Mouse (Mus musculus): ENCODE measurements around the gene Ahdc1. TPM values are rescaled to one million over a fixed set of nuclear protein-coding genes. Genes with fewer than 3 reads are reported as not detected.

Ahdc1 gene
- polyA plus RNA-seq, 2 experiments: 0.53 to 1.3 TPM

- WGBS (ENCODE audit: insufficient replicate concordance): 71% methylated on average over 14 of the region's 14 CpGs
- ATAC-seq (ENCODE audit: insufficient read depth): no peak
Observed at GRCm38 (mm10) chr4:133022217-133022616, 11.2 kb downstream of the Ahdc1 start.

DNA sequence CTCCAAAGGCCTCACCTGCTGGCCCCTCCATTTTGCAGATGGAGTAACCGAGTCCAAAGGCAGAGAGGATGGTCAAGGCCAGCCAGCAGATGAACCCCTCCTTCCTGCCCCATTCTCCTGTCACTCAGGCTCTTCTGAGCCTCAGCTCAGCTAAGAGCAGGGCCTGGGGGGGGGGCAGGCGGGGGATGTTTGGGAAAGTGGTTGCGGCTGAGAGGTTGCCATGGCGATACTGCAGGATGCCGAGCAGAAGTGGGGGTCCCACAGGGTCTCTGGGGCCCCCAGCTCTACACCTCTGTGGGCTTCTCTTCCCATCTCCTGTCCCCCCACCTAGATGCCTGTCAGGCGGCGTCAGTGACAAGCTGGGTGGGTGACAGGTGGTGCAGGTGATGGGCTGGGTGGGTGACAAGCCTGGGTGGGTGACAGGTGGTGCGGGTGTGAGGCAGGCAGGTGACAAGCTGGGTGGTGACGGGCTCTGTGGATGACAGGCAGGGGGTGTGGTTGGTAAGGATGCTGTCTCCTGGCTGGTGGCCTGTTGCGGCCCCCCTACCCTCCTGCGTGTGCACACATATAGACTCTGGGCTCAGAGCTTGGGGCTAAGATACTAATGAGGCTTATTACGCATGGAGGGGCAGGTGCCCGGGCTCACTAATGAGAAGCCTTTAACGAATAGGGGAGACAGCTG lies 12.0 kb downstream of the Ahdc1 start:
- H3K4me3 ChIP-seq (ENCODE audit: insufficient read depth in 1 of 2, low read depth in 2 of 2, low read length in 2 of 2): no peak overlapping the region
- H3K27me3 ChIP-seq (ENCODE audit: control insufficient read depth, insufficient read depth, low read length): no peaks in the 10 kb centered on the region
- no peaks in the 10 kb centered on the region for H3K9me3 ChIP-seq (ENCODE audit: control insufficient read depth, low read length)
- ATAC-seq (ENCODE audit: insufficient read depth): no peak
- WGBS (ENCODE audit: insufficient replicate concordance): 77% methylated on average over 14 of the region's 14 CpGs
- TF ChIP-seq CTCF (IDR thresholded peaks at IDR 0.05; ENCODE audit: low read depth) (no peak), EP300 (IDR thresholded peaks at IDR 0.05; ENCODE audit: low read depth) (no peak)
- H3K9ac ChIP-seq (replicated peaks): no peak overlapping the region
- no peak overlapping the region for H3K4me2 ChIP-seq (ENCODE audit: low read depth)
- peaks cover 0 to 1% of the 10 kb centered on the region in 2 experiments; a peak in 2 of 4 replicates for H3K4me1 ChIP-seq (replicated peaks; ENCODE audit: control insufficient read depth in 2 of 2, insufficient read depth in 2 of 2, low read length in 1 of 2)
- no peak overlapping the region for H3K27ac ChIP-seq
- no peaks in the 10 kb centered on the region for H3K36me3 ChIP-seq (replicated peaks; ENCODE audit: control insufficient read depth, insufficient read depth, low read depth)
- DNase-seq (ENCODE audit: low read depth in 3 of 3, low spot score in 3 of 3): no peak

More at GRCm38 (mm10) chr4:133022217-133022616, 11.2 kb downstream of the Ahdc1 start:
- H3K9me3 ChIP-seq (ENCODE audit: control insufficient read depth, low read length): no peaks in the 10 kb centered on the region
- TF ChIP-seq EP300 (IDR thresholded peaks at IDR 0.05; ENCODE audit: low read depth) (no peak), CTCF (IDR thresholded peaks at IDR 0.05; ENCODE audit: low read depth) (no peak)
- no peak for DNase-seq (ENCODE audit: low read depth in 3 of 3, low spot score in 3 of 3)
- no peak overlapping the region for H3K9ac ChIP-seq (replicated peaks)
- H3K4me1 ChIP-seq (replicated peaks; ENCODE audit: control insufficient read depth in 2 of 2, insufficient read depth in 2 of 2, low read length in 1 of 2): no peaks in the 10 kb centered on the region; a peak in 1 of 4 replicates
- H3K4me3 ChIP-seq (ENCODE audit: insufficient read depth in 1 of 2, low read depth in 2 of 2, low read length in 2 of 2): no peak overlapping the region
- no peak overlapping the region for H3K4me2 ChIP-seq (ENCODE audit: low read depth)
- no peaks in the 10 kb centered on the region for H3K27me3 ChIP-seq (ENCODE audit: control insufficient read depth, insufficient read depth, low read length)
- H3K36me3 ChIP-seq (replicated peaks; ENCODE audit: control insufficient read depth, insufficient read depth, low read depth): no peaks in the 10 kb centered on the region
- H3K27ac ChIP-seq: no peak overlapping the region

GRCm38 (mm10) chr4:133023636-133024035 lies 12.6 kb downstream of the Ahdc1 start:
- no peak overlapping the region for H3K4me2 ChIP-seq (ENCODE audit: low read depth)
- peaks cover 0 to 7% of the 10 kb centered on the region in 2 experiments; a peak in 2 of 4 replicates for H3K4me1 ChIP-seq (replicated peaks; ENCODE audit: control insufficient read depth in 2 of 2, insufficient read depth in 2 of 2, low read length in 1 of 2)
- no peak overlapping the region for H3K27ac ChIP-seq
- H3K4me3 ChIP-seq (ENCODE audit: insufficient read depth in 1 of 2, low read depth in 2 of 2, low read length in 2 of 2): no peak overlapping the region
- no peaks in the 10 kb centered on the region for H3K9me3 ChIP-seq (ENCODE audit: control insufficient read depth, low read length)
- TF ChIP-seq EP300 (IDR thresholded peaks at IDR 0.05; ENCODE audit: low read depth): no peak
- TF ChIP-seq CTCF (IDR thresholded peaks at IDR 0.05; ENCODE audit: low read depth): no peak
- ATAC-seq (ENCODE audit: insufficient read depth) (no peak), DNase-seq (ENCODE audit: low read depth in 3 of 3, low spot score in 3 of 3) (no peak)
- no peaks in the 10 kb centered on the region for H3K36me3 ChIP-seq (replicated peaks; ENCODE audit: control insufficient read depth, insufficient read depth, low read depth)
- H3K27me3 ChIP-seq (ENCODE audit: control insufficient read depth, insufficient read depth, low read length): no peaks in the 10 kb centered on the region
- 80% methylated on average over 6 of the region's 6 CpGs for WGBS (ENCODE audit: insufficient replicate concordance)
- H3K9ac ChIP-seq (replicated peaks): no peak overlapping the region

DNA sequence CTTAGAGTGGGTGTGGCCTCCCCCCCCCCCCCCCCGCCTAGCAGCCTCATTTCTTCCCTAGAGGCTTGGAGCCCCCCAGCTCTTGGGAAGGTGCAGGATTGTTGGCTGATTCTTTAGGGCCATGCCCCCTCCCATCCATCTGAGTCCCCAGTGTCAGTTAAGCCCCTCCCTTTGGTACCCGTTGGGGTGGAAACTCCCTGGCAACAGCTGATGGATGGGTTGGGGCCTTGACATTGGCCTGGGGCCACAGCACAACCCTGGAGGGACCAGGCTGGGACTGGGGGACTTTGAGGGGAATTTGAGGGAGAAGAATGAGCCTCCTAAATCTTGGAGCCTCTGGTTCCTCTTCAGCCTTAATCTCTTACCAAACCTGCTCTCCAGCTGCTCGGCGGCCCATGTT lies 13.3 kb downstream of the Ahdc1 start:
- Histone ChIP-seq H3K4me3 (ENCODE audit: insufficient read depth in 1 of 2, low read depth in 2 of 2, low read length in 2 of 2) (no peak overlapping the region), H3K4me2 (ENCODE audit: low read depth) (no peak overlapping the region), H3K4me1 (replicated peaks; ENCODE audit: control insufficient read depth in 2 of 2, insufficient read depth in 2 of 2, low read length in 1 of 2) (peaks cover 0 to 10% of the 10 kb centered on the region in 2 experiments; a peak in 2 of 4 replicates), H3K27ac (no peak overlapping the region), H3K9me3 (ENCODE audit: control insufficient read depth, low read length) (no peaks in the 10 kb centered on the region), H3K27me3 (ENCODE audit: control insufficient read depth, insufficient read depth, low read length) (no peaks in the 10 kb centered on the region), H3K9ac (replicated peaks) (no peak overlapping the region), H3K36me3 (replicated peaks; ENCODE audit: control insufficient read depth, insufficient read depth, low read depth) (no peaks in the 10 kb centered on the region)
- TF ChIP-seq EP300 (IDR thresholded peaks at IDR 0.05; ENCODE audit: low read depth) (no peak), CTCF (IDR thresholded peaks at IDR 0.05; ENCODE audit: low read depth) (no peak)
- WGBS (ENCODE audit: insufficient replicate concordance): 43% methylated on average over 4 of the region's 4 CpGs
- ATAC-seq (ENCODE audit: insufficient read depth): no peak
- DNase-seq (ENCODE audit: low read depth in 3 of 3, low spot score in 3 of 3): no peak

GRCm38 (mm10) chr4:133024969-133025685 lies 14.1 kb downstream of the Ahdc1 start:
- no peak for DNase-seq (ENCODE audit: low read depth in 3 of 3, low spot score in 3 of 3)
- Histone ChIP-seq H3K9ac (replicated peaks) (no peak overlapping the region), H3K4me3 (ENCODE audit: insufficient read depth in 1 of 2, low read depth in 2 of 2, low read length in 2 of 2) (no peak overlapping the region), H3K9me3 (ENCODE audit: control insufficient read depth, low read length) (no peaks in the 10 kb centered on the region), H3K27ac (no peak overlapping the region), H3K27me3 (ENCODE audit: control insufficient read depth, insufficient read depth, low read length) (no peaks in the 10 kb centered on the region), H3K4me2 (ENCODE audit: low read depth) (no peak overlapping the region), H3K4me1 (replicated peaks; ENCODE audit: control insufficient read depth in 2 of 2, insufficient read depth in 2 of 2, low read length in 1 of 2) (peaks cover 0 to 13% of the 10 kb centered on the region in 2 experiments; a peak in 2 of 4 replicates), H3K36me3 (replicated peaks; ENCODE audit: control insufficient read depth, insufficient read depth, low read depth) (no peaks in the 10 kb centered on the region)
- 66% methylated on average over 10 of the region's 10 CpGs for WGBS (ENCODE audit: insufficient replicate concordance)
- TF ChIP-seq CTCF (IDR thresholded peaks at IDR 0.05; ENCODE audit: low read depth) (no peak), EP300 (IDR thresholded peaks at IDR 0.05; ENCODE audit: low read depth) (no peak)
- ATAC-seq (ENCODE audit: insufficient read depth): no peak

Data from liver, embryonic 14.5 days (tissue).